ENCODE assay signal across 21 mouse cellular contexts in the genomic region with DNA sequence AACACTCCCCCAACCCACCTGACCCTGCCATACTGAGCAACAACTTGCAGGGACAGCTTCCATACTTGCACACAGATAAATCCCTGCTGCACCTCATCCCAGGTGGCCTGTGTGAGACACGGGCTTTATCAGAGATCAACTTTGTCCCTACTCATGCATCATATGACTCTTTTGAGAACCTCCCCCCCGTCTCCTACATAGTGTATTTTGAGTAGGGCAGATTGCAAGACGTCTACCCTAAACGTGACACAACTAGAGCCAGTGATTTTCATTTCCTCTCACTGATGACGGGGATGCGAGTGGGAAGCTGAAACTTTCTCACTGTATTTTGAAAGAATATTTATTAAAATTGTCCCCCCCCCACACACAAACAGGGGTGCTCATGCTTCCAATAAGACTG.
"Had no signal": no experiment of that assay in that cellular context is flagged by ENCODE, and none has a peak within 500 bp of the region (broad histone marks: within the 10 kb centered on the region; RNA-seq: fewer than 3 reads in every experiment).

No protein-coding gene starts in this region.

- H3K36me3 ChIP-seq: heart, embryonic 10.5 days; heart, embryonic 12.5 days; hindbrain, embryonic 13.5 days; hindbrain, embryonic 15.5 days; limb, embryonic 10.5 days; limb, embryonic 12.5 days; liver, embryonic 12.5 days had no signal

- H3K4me3 ChIP-seq: gastrocnemius, adult 2 months; heart, embryonic 10.5 days; heart, embryonic 12.5 days; hindbrain, embryonic 13.5 days; hindbrain, embryonic 15.5 days; layer of hippocampus, adult 2 months; left cerebral cortex, adult 2 months; limb, embryonic 10.5 days; limb, embryonic 12.5 days; liver, embryonic 12.5 days had no signal

- ATAC-seq: hindbrain, postnatal 0 days; intestine, embryonic 16.5 days; liver, embryonic 12.5 days had no signal

- H3K27ac ChIP-seq: gastrocnemius, adult 2 months; heart, embryonic 10.5 days; hindbrain, embryonic 13.5 days; hindbrain, embryonic 15.5 days; hindbrain, postnatal 0 days; layer of hippocampus, adult 2 months; left cerebral cortex, adult 2 months; limb, embryonic 10.5 days; limb, embryonic 12.5 days; liver, embryonic 12.5 days had no signal

- DNase-seq: gastrocnemius, adult 2 months; gastrocnemius, postnatal 10 days; gastrocnemius, postnatal 25 days; heart, adult 18-20 months; heart, postnatal 10 days; kidney, adult 18-20 months; kidney, adult 8-10 months; kidney, postnatal 10 days; kidney, postnatal 25 days; kidney, postnatal 4 days had no signal
